Mouse (Mus musculus): Measurements from ENCODE around the gene Larp7. TPM values are rescaled to one million over a fixed set of nuclear protein-coding genes. Genes with fewer than 3 reads are reported as not detected.

Larp7 gene
- polyA plus RNA-seq, 1 experiment from 2014 or later: 36.7 TPM

DNA sequence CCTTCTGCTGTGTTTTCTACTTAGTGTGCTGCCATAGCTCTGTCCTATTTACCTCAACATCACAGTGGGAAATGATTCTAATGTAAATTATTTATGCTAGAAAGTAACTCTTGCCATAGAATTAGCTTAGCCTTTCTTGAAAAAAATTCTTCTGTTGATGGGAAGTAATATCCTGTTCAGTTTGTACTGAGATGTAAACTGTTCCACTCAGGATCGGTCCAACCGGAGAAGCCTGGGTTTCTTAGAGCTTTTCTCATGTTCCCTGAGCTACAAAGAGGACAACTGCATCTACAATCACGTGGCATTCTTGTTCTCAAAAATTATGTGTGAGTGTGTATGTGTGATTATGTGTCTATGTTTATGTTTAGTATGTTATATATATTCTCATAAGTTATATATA is 23.9 kb downstream of the Larp7 start:
- Histone ChIP-seq H3K36me3 (ENCODE audit: inconsistent target) (no peaks in the 10 kb centered on the region), H3K27ac (no peak overlapping the region), H3K4me3 (ENCODE audit: inconsistent target) (no peak overlapping the region), H3K79me2 (ENCODE audit: inconsistent target) (no peaks in the 10 kb centered on the region)
- WGBS (ENCODE audit: missing documents): 100% methylated on average over 3 of the region's 3 CpGs

GRCm38 (mm10) chr3:127527465-127528034 is 25.6 kb downstream of the Larp7 start:
- H3K4me3 ChIP-seq (ENCODE audit: inconsistent target): no peak overlapping the region
- H3K27ac ChIP-seq: no peak overlapping the region
- H3K79me2 ChIP-seq (ENCODE audit: inconsistent target): no peaks in the 10 kb centered on the region
- H3K36me3 ChIP-seq (ENCODE audit: inconsistent target): no peaks in the 10 kb centered on the region
- WGBS (ENCODE audit: missing documents): 76% methylated on average over 5 of the region's 5 CpGs

GRCm38 (mm10) chr3:127525188-127525819 is 27.8 kb downstream of the Larp7 start:
- 81% methylated on average over 8 of the region's 8 CpGs for WGBS (ENCODE audit: missing documents)
- Histone ChIP-seq H3K79me2 (ENCODE audit: inconsistent target) (no peaks in the 10 kb centered on the region), H3K36me3 (ENCODE audit: inconsistent target) (no peaks in the 10 kb centered on the region), H3K27ac (no peak overlapping the region), H3K4me3 (ENCODE audit: inconsistent target) (no peak overlapping the region)

GRCm38 (mm10) chr3:127521156-127521555 is 32.0 kb downstream of the Larp7 start:
- no peaks in the 10 kb centered on the region for H3K36me3 ChIP-seq (ENCODE audit: inconsistent target)
- 61% methylated on average over 10 of the region's 10 CpGs for WGBS (ENCODE audit: missing documents)
- H3K27ac ChIP-seq: no peak overlapping the region
- H3K4me3 ChIP-seq (ENCODE audit: inconsistent target): no peak overlapping the region
- no peaks in the 10 kb centered on the region for H3K79me2 ChIP-seq (ENCODE audit: inconsistent target)

DNA sequence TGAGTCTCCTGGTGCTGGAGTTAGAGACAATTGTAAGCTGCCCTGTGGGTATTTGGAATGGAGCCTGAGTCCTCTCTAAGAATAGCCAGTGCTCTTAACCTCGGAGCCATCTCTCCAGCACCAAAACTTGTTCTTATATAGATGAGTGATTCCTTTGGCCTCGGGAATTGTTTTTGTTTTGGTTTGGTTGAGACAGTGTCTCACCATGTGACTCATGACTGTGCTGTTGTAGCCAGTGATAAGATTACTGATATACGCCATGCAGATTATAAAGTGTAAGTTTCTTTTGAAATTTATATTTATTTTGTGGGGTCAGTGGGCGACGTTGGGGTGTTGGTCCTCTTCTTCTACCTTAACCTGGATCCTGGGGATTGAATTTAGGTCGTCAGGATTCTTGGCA is 32.8 kb downstream of the Larp7 start:
- H3K4me3 ChIP-seq (ENCODE audit: inconsistent target): no peak overlapping the region
- no peak overlapping the region for H3K27ac ChIP-seq
- 93% methylated on average over 5 of the region's 6 CpGs for WGBS (ENCODE audit: missing documents)
- H3K36me3 ChIP-seq (ENCODE audit: inconsistent target): no peaks in the 10 kb centered on the region
- H3K79me2 ChIP-seq (ENCODE audit: inconsistent target): no peaks in the 10 kb centered on the region

- Histone ChIP-seq H3K4me3 (ENCODE audit: inconsistent target) (no peak overlapping the region), H3K27ac (no peak overlapping the region), H3K36me3 (ENCODE audit: inconsistent target) (no peaks in the 10 kb centered on the region), H3K79me2 (ENCODE audit: inconsistent target) (no peaks in the 10 kb centered on the region)
- 100% methylated on average over 1 of the region's 1 CpGs for WGBS (ENCODE audit: missing documents)
These were observed 37.9 kb downstream of the Larp7 start for GRCm38 (mm10) chr3:127515251-127515650.

DNA sequence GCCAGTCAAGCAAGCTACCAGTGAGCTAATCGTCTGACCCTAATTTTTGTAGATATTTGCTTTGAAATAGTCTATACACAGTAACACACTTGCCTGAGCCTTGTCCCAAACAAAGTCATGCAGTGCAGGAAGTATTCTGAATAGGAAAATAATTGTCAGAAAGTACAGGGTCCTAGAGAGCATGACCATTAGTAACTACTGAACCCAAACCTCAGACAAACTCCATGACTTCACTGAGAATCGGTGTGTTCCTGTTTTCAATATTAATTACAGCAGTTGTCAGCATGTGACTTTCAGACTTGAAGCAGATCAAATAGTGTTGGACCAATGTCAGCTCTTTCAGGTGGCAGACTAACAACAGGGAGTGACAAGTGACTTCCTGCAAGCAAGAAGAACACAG is 39.5 kb downstream of the Larp7 start:
- 48% methylated on average over 2 of the region's 2 CpGs for WGBS (ENCODE audit: missing documents)
- H3K27ac ChIP-seq: no peak overlapping the region
- no peaks in the 10 kb centered on the region for H3K36me3 ChIP-seq (ENCODE audit: inconsistent target)
- no peak overlapping the region for H3K4me3 ChIP-seq (ENCODE audit: inconsistent target)
- no peaks in the 10 kb centered on the region for H3K79me2 ChIP-seq (ENCODE audit: inconsistent target)

GRCm38 (mm10) chr3:127512794-127513335 is 40.3 kb downstream of the Larp7 start:
- Histone ChIP-seq H3K4me3 (ENCODE audit: inconsistent target) (no peak overlapping the region), H3K79me2 (ENCODE audit: inconsistent target) (no peaks in the 10 kb centered on the region), H3K27ac (no peak overlapping the region), H3K36me3 (ENCODE audit: inconsistent target) (no peaks in the 10 kb centered on the region)
- WGBS (ENCODE audit: missing documents): 80% methylated on average over 14 of the region's 15 CpGs

DNA sequence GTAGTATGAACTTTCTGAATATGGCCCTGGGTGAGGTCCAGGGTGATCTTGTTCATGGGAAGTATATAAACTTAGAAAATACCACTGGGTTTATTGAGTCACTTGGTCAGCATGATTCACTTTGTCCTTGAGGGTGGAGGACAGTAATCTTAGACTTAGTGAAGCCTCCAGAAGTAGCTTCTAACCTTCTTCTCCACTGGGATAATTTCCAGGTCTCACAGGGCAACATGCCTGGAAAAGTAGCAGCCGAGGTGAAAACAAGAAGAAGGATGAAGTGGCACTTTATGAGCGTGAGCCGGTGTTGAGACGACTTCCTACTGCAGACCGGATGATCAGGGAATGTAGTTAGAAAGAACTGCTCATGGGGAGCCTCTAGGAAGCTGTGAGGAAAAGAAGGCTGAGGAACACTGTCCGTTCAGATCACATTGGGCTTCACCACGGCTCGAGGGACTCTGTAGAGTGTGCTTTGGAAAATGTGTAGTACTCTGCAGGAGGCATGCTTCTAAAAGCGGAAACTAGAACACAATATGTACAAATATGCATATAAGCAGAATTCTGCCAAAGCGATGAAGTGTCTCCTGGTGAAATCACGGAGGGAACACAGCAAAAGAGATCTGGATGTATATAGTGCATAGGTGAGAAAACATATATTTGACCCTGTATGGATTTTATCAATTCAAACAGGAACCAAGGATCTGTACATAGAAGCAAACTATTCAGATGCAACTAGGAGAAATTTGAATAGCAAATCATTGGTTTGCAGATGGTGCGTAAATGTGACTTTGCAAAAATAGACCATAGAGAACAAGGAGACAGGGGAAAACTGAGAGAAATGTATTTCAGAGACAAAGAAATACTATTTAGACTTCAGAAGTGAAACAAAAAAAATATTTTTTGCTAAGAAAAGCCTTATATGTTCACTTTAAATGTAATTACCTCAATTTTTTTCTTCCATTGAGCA is 41.1 kb downstream of the Larp7 start:
- no peaks in the 10 kb centered on the region for H3K36me3 ChIP-seq (ENCODE audit: inconsistent target)
- no peaks in the 10 kb centered on the region for H3K79me2 ChIP-seq (ENCODE audit: inconsistent target)
- no peak overlapping the region for H3K27ac ChIP-seq
- no peak overlapping the region for H3K4me3 ChIP-seq (ENCODE audit: inconsistent target)
- WGBS (ENCODE audit: missing documents): 87% methylated on average over 12 of the region's 12 CpGs

DNA sequence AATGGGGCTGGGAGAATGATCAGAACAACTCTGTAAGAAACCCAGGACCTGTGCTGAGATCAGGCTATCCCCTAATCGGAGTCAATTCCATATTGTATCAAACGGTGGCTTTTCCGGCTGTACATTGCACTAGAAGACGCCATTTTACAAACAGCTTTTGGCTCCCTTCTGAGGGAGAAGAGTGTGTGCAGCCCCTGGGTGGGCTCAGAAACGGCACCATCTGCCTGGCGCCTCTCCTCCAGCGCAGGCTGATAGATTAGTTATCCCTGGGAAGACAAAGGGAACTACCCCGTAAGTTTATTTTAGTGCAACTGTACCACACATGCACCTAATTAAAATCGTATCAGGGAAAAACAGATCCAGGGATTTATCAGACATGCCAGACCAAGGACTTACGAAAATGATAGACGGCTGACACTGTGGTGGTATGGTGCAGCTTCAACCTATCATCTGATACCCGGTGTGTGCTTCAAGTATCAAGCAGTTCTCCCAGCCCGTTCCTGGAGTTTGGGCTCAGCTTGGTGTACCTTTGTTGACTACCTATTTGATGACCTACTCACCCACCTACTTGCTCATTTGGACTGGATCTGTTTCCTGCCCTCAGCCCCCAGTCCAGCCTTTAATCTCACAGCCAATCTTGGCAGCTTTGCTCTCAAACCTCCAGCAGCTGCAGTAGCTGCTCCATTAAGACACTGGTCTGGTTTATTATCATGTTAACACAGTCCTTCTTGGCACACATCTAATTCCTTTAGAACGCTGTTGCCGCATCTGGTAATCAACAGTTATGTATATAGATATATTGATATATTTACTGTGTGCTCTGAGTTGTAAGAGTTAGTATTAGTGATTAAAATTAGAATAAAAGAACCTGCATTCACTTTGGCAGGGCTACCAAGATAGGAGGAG is 45.0 kb downstream of the Larp7 start:
- no peaks in the 10 kb centered on the region for H3K36me3 ChIP-seq (ENCODE audit: inconsistent target)
- no peaks in the 10 kb centered on the region for H3K79me2 ChIP-seq (ENCODE audit: inconsistent target)
- H3K27ac ChIP-seq: no peak overlapping the region
- H3K4me3 ChIP-seq (ENCODE audit: inconsistent target): no peak overlapping the region
- 94% methylated on average over 15 of the region's 15 CpGs for WGBS (ENCODE audit: missing documents)

DNA sequence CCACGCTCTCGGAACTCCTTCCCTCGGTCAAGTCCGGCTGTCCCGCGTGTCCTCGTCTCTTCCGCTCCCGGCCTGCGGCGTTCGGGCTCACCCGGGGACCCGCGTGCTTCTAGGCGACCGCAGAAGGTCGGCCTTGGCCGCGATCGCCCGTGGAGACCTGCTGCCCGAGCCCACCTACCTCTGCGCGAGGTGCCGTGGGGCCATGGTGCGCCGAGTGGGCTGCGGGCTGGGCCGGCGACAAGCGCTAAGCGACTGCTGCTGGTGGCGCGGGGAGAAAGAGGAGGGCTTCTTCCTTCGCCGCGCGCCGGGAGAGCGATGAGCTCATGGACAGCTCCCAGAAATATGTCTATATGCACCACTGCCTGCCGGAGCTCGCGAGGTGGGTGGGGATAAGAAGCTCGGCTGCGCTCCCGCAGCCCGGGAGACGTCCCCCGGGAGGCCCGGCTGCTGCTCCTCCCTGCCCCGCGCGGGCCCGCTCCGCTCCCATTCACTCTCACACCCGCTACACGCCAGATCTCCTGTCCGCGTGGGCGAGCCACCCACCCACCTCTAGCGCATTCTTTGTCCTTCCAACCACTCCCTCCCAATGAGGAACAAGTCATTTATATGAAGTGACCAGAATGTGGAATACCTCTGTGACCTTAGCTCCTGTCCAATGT is 54.3 kb downstream of the Larp7 start, which contains the start of gene Ank2:
Gene Ank2 (minus strand): TSS at position 609 of the 659 bp plus-strand sequence.
- WGBS (ENCODE audit: missing documents): 1% methylated on average over 61 of the region's 62 CpGs
- Histone ChIP-seq H3K79me2 (ENCODE audit: inconsistent target) (no peaks in the 10 kb centered on the region), H3K36me3 (ENCODE audit: inconsistent target) (no peaks in the 10 kb centered on the region), H3K27ac (no peak within 1 kb of the TSS), H3K4me3 (ENCODE audit: inconsistent target) (no peak within 1 kb of the TSS)

GRCm38 (mm10) chr3:127498197-127498741 is 54.9 kb downstream of the Larp7 start:
- Histone ChIP-seq H3K4me3 (ENCODE audit: inconsistent target) (no peak overlapping the region), H3K79me2 (ENCODE audit: inconsistent target) (no peaks in the 10 kb centered on the region), H3K36me3 (ENCODE audit: inconsistent target) (no peaks in the 10 kb centered on the region), H3K27ac (no peak overlapping the region)
- WGBS (ENCODE audit: missing documents): 1% methylated on average over 22 of the region's 23 CpGs

- WGBS (ENCODE audit: missing documents): 74% methylated on average over 3 of the region's 3 CpGs
- Histone ChIP-seq H3K79me2 (ENCODE audit: inconsistent target) (no peaks in the 10 kb centered on the region), H3K36me3 (ENCODE audit: inconsistent target) (no peaks in the 10 kb centered on the region), H3K4me3 (ENCODE audit: inconsistent target) (no peak overlapping the region), H3K27ac (no peak overlapping the region)
These were observed 60.5 kb downstream of the Larp7 start for GRCm38 (mm10) chr3:127492663-127493062.
